Mouse (Mus musculus) urinary bladder, postnatal 10 days (tissue): ENCODE data around the gene Cxcl16.

Experiments used
- DNase-seq: peaks from one replicate; pipeline ENCODE4 v3.0.0; 2022; ENCODE audit warnings: low spot score

Gene Cxcl16

DNA sequence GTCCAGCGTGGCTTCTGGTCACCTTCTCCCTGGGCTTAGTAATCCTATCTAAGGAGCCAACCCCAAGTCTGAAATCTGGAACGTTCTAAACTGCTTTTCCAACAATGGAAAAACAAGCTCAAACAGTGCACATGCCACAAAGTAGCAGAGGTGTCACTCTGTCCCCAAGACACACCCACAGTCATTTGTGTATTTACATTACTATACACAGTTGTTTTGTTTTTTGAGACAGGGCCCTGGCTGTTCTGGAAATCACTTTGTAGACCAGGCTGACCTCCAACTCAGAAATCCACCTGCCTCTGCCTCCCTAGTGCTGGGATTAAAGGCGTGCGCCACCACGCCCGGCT lies 49.5 kb downstream of the Cxcl16 start:
- no peak for DNase-seq

DNA sequence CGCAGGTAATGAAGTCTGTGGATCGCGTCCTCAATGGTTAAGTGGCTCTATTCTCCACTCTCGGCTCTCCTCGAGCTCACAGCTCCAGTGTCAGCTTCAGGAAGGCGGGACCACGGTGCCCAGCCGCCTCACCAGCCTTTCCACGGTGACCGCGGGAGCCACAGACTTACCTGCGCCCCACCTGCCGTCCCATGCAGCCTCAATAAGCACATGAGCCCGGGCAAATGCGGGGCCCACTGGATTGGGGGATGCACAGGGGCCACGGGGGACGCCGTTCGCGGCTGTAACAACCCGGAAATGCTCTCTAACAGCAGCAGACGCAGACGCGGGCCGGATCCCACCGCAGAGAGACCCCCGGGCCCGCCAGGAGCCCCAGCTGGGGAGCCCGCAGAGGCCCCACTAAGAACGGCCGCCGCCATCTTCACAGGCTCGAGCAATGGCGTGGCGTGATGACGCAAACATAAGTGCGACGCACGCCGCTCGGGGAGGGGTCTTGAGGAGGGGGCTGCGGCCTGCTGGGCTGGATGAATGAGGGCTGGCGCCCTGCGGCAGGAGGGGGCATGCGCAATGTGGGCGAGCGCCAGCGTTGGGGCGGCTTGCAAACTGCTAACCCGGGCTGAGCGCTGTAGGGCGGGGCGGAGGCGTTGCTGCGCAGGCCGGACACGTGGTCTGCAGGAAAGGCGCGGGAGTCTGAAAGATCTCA lies 50.0 kb downstream of the Cxcl16 start, which contains the start of gene Pelp1:
Pelp1 (minus strand) TSS at position 438 of the 703 bp plus-strand sequence.
- DNase-seq: peak; percentile 62
